Mouse (Mus musculus) kidney, adult 2 months (tissue): Measurements from ENCODE around the gene Epb41l3.

Experiments
- CTCF ChIP-seq: fragments of 200-500 bp; conservative IDR thresholded peaks from 2 replicates; pipeline ENCODE4 v1.5.1; 2011; ENCODE audit warnings: low read depth, mild to moderate bottlenecking, control low read depth, low read length, moderate library complexity, mixed read lengths; ENCODE audit not compliant: insufficient read depth, insufficient read length
- POLR2A ChIP-seq: fragments of 200-500 bp; IDR thresholded peaks from one replicate; pipeline ENCODE4 v1.6.1; 2011; ENCODE audit warnings: low read depth, low read length, control low read depth

DNA sequence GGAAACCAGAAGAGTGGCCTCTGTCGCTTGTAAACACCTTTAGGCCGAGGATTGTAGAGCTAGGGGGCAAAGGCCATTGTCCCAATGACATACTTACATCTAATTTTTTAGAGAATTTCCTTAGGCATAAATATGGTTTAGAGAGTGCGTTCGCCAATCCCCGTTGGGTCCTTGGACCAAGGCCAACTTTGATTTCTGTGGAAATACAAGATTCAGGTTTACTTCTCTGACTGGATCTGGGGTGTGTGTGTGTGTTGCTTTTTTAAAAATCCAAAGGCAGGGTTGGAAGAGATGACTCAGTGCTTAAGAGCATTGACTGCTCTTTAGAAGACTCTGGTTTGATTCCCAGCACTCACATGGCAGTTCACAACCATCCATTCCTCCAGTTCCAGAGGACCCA is 83.2 kb downstream of the Epb41l3 start:
- TF ChIP-seq CTCF (no peak), POLR2A (no peak)
